Mouse (Mus musculus) adrenal gland, postnatal 10 days (tissue): ENCODE results near the gene Vwa8. TPM values are rescaled to one million over a fixed set of nuclear protein-coding genes. Genes with fewer than 3 reads are reported as not detected.
A peak's percentile ranks its signal among the peaks of the same experiment; 100 is the strongest.

Source experiments
- DNase-seq: peaks from one replicate; pipeline ENCODE4 v3.0.0; 2021; ENCODE audit warnings: mixed read lengths
- total RNA-seq, 2 experiments: library from RNA; stranded (reverse); gene quantifications; 2 replicates each; pipeline ENCODE4 v1.2.3; 2021

Gene Vwa8
- total RNA-seq, 2 experiments from 2014 or later, result 180 to 193 TPM

- DNase-seq, result no peak
These were observed 237.2 kb downstream of the Vwa8 start for GRCm38 (mm10) chr14:79086006-79086405.

- peak; percentile 58 for DNase-seq
These were observed 240.6 kb downstream of the Vwa8 start for GRCm38 (mm10) chr14:79089464-79089863.

GRCm38 (mm10) chr14:79097181-79097580, 248.3 kb downstream of the Vwa8 start:
- no peak for DNase-seq

GRCm38 (mm10) chr14:79106655-79107515, 258.0 kb downstream of the Vwa8 start:
- peak; percentile 82 for DNase-seq

GRCm38 (mm10) chr14:79109375-79109774, 260.5 kb downstream of the Vwa8 start:
- no peak for DNase-seq

- no peak for DNase-seq
These were observed 261.2 kb downstream of the Vwa8 start for GRCm38 (mm10) chr14:79110012-79110411.

GRCm38 (mm10) chr14:79112050-79112449, 263.2 kb downstream of the Vwa8 start:
- peak; percentile 31 for DNase-seq

- DNase-seq, result no peak
These were observed 265.9 kb downstream of the Vwa8 start for GRCm38 (mm10) chr14:79114526-79115383.

- no peak for DNase-seq
These were observed 269.6 kb downstream of the Vwa8 start for GRCm38 (mm10) chr14:79118457-79118856.

- DNase-seq, result no peak
These were observed 270.5 kb downstream of the Vwa8 start for GRCm38 (mm10) chr14:79119354-79119753.

GRCm38 (mm10) chr14:79120681-79121080, 271.8 kb downstream of the Vwa8 start:
- DNase-seq, result peak; percentile 34

- DNase-seq, result no peak
These were observed 274.6 kb downstream of the Vwa8 start for GRCm38 (mm10) chr14:79123466-79123865.

- DNase-seq, result peak; percentile 60
These were observed 275.8 kb downstream of the Vwa8 start for GRCm38 (mm10) chr14:79124643-79125042.

- DNase-seq, result no peak
These were observed 277.3 kb downstream of the Vwa8 start for GRCm38 (mm10) chr14:79126176-79126575.

- no peak for DNase-seq
These were observed 286.1 kb downstream of the Vwa8 start for GRCm38 (mm10) chr14:79134891-79135334.

- no peak for DNase-seq
These were observed 286.6 kb downstream of the Vwa8 start for GRCm38 (mm10) chr14:79135441-79135840.

- no peak for DNase-seq
These were observed 287.7 kb downstream of the Vwa8 start for GRCm38 (mm10) chr14:79136585-79136984.

GRCm38 (mm10) chr14:79137100-79137499, 288.2 kb downstream of the Vwa8 start:
- no peak for DNase-seq

GRCm38 (mm10) chr14:79139096-79139651, 290.3 kb downstream of the Vwa8 start:
- DNase-seq, result no peak

GRCm38 (mm10) chr14:79139918-79140825, 291.3 kb downstream of the Vwa8 start:
- DNase-seq, result peak; percentile 64

GRCm38 (mm10) chr14:79140826-79141219, 292.0 kb downstream of the Vwa8 start:
- no peak for DNase-seq

- DNase-seq, result no peak
These were observed 293.5 kb downstream of the Vwa8 start for GRCm38 (mm10) chr14:79142342-79142741.
